Mouse (Mus musculus) hindbrain, postnatal 0 days (tissue): ENCODE measurements at regions not wholly inside any gene's neighbourhood (a gene's known extent, or its start where the extent isn't known, plus 50 kb on each side); places are given as distances from the start of the nearest gene placed in this dataset.

Experiments
- ATAC-seq: fragments of 200-750 bp; cut with Nextera tagmentation; 2 replicates; pipeline ENCODE4 v1.8.0; 2017; ENCODE audit warnings: mild to moderate bottlenecking, moderate TSS enrichment, moderate library complexity
- DNase-seq: peaks from one replicate; pipeline ENCODE4 v3.0.0-alpha.2; 2015; ENCODE audit warnings: low spot score
- H3K27ac ChIP-seq: fragments of 300-500 bp; sonication (generic); 2 replicates; pipeline ENCODE4 v1.5.1; 2014; ENCODE audit warnings: mild to moderate bottlenecking
- H3K27me3 ChIP-seq: fragments of 300-500 bp; sonication (generic); 2 replicates; pipeline ENCODE4 v1.6.1; 2014; ENCODE audit warnings: low read length, mixed read lengths; ENCODE audit not compliant: insufficient read depth
- H3K36me3 ChIP-seq: fragments of 300-500 bp; sonication (generic); 2 replicates; pipeline ENCODE4 v1.6.1; 2014; ENCODE audit warnings: low read length, mixed read lengths; ENCODE audit not compliant: insufficient read depth
- H3K4me1 ChIP-seq: fragments of 300-500 bp; sonication (generic); 2 replicates; pipeline ENCODE4 v1.6.1; 2014; ENCODE audit warnings: antibody characterized with exemption, low read length, mixed read lengths; ENCODE audit not compliant: insufficient read depth
- H3K4me2 ChIP-seq: fragments of 300-500 bp; sonication (generic); 2 replicates; pipeline ENCODE4 v1.6.1; 2014; ENCODE audit warnings: low read depth, mild to moderate bottlenecking, low read length, moderate library complexity, mixed read lengths
- H3K4me3 ChIP-seq: fragments of 300-500 bp; sonication (generic); 2 replicates; pipeline ENCODE4 v1.5.1; 2014; ENCODE audit warnings: low read length
- H3K9ac ChIP-seq: fragments of 300-500 bp; sonication (generic); replicated peaks from 2 replicates; pipeline ENCODE4 v1.6.1; 2014; ENCODE audit warnings: mild to moderate bottlenecking, low read length, moderate library complexity, mixed read lengths
- H3K9me3 ChIP-seq: fragments of 300-500 bp; sonication (generic); 2 replicates; pipeline ENCODE4 v1.6.1; 2016; ENCODE audit warnings: low read length, mixed read lengths
- CTCF ChIP-seq: IDR thresholded peaks from 2 replicates; pipeline ENCODE4 v1.5.1; 2016; ENCODE audit warnings: antibody characterized with exemption, control low read depth, low read depth
- WGBS: fragments of 180-500 bp; shearing (Covaris S2); extraction: QIAGEN DNeasy Blood & Tissue Kit; methylation state at CpG from one replicate; pipeline ENCODE4 v1.1.7; 2014; 5-methylcytosine and 5-hydroxymethylcytosine counted together
- microRNA-seq, 2 experiments: library from miRNA; unstranded; fragments of <30 nt; microRNA quantifications; one replicate each; pipeline ENCODE4; 2016

GRCm38 (mm10) chr14:109802522-109803126 is 888.7 kb upstream of the Slitrk1 start:
- ATAC-seq: no peak

GRCm38 (mm10) chr14:109772246-109772645 is 858.3 kb upstream of the Slitrk1 start:
- 43% methylated on average over 1 of the region's 1 CpGs for WGBS
- no peak for ATAC-seq
- TF ChIP-seq CTCF: no peak

More at GRCm38 (mm10) chr14:109802522-109803126, 888.7 kb upstream of the Slitrk1 start:
- Histone ChIP-seq H3K4me3 (no peak overlapping the region), H3K27ac (no peak overlapping the region), H3K27me3 (no peaks in the 10 kb centered on the region), H3K9me3 (no peaks in the 10 kb centered on the region), H3K36me3 (no peaks in the 10 kb centered on the region), H3K9ac (no peak overlapping the region), H3K4me2 (no peak overlapping the region), H3K4me1 (0 out of 2 replicates have a peak, but pooled peaks cover 3% of the 10 kb centered on the region)
- peak; percentile 7 for DNase-seq
- TF ChIP-seq CTCF: no peak
- 47% methylated on average over 3 of the region's 3 CpGs for WGBS

DNA sequence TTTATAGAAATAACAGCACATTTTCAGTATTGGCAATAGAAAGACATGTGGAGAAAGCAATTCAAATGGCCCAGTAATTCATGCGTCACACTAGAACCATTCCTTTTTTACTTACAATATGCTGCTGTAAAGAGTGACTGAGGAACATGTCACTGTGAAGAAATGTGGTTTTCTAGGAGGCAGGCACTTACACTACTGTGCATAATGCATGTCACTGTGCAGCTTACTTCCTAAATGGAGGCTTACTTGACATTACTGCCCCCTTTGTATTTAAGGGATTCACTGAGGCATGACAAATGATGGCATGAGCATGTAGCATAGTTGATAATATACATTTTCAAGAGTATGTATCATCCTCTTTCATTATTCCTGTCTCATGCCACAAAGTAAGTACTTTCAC is 846.9 kb upstream of the Slitrk1 start:
- H3K9me3 ChIP-seq: no peaks in the 10 kb centered on the region
- no peaks in the 10 kb centered on the region for H3K36me3 ChIP-seq
- TF ChIP-seq CTCF: no peak
- no peak overlapping the region for H3K9ac ChIP-seq
- H3K4me1 ChIP-seq: no peaks in the 10 kb centered on the region
- no peak for DNase-seq
- no peak overlapping the region for H3K4me3 ChIP-seq
- H3K4me2 ChIP-seq: no peak overlapping the region
- 59% methylated on average over 1 of the region's 1 CpGs for WGBS
- no peak for ATAC-seq
- no peaks in the 10 kb centered on the region for H3K27me3 ChIP-seq
- no peak overlapping the region for H3K27ac ChIP-seq

More at GRCm38 (mm10) chr14:109772246-109772645, 858.3 kb upstream of the Slitrk1 start:
- no peaks in the 10 kb centered on the region for H3K36me3 ChIP-seq
- H3K9me3 ChIP-seq: no peaks in the 10 kb centered on the region
- H3K9ac ChIP-seq: no peak overlapping the region
- no peak overlapping the region for H3K4me2 ChIP-seq
- H3K4me3 ChIP-seq: no peak overlapping the region
- no peak for DNase-seq
- no peaks in the 10 kb centered on the region for H3K4me1 ChIP-seq
- H3K27me3 ChIP-seq: no peaks in the 10 kb centered on the region
- no peak overlapping the region for H3K27ac ChIP-seq

Small RNA genes lying in the stretch of these regions (microRNA-seq; reads per million reads assigned to microRNA genes)
- gene Gm24369: 0 reads per million in 2 experiments
